Mouse (Mus musculus): ENCODE measurements around the gene Ttc1. TPM values are rescaled to one million over a fixed set of nuclear protein-coding genes. Genes with fewer than 3 reads are reported as not detected.

The Ttc1 gene
- polyA plus RNA-seq, 1 experiment from 2014 or later = 60.7 TPM

DNA sequence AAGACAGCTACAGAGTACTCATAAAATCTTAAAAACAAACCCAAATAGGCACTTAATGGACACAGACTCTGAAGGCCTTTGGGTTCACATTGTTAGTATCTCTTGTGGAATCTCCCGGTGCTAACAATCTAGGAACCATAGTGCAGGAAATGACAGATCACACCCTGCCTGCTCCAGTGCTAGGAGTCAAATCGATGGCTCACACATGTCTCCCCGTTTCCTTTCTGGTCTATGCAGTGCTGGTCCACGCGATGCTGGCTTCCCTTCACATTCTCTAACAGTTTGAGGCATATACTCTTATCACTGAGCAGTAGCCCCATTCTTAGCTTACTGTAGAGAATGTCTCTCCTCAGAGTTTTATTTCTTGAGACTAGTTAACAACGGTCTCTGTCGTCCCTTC, 20.0 kb downstream of the Ttc1 start:
- Histone ChIP-seq H3K4me1 (ENCODE audit: control insufficient read depth, insufficient read depth, low read length) (no peaks in the 10 kb centered on the region), H3K9ac (ENCODE audit: low read length) (no peak overlapping the region), H3K27me3 (ENCODE audit: control insufficient read depth, insufficient read depth, low read length) (no peaks in the 10 kb centered on the region), H3K27ac (ENCODE audit: low read length) (no peak overlapping the region), H3K9me3 (replicated peaks; ENCODE audit: control insufficient read depth, low read length) (no peaks in the 10 kb centered on the region), H3K4me2 (ENCODE audit: low read depth, low read length) (no peak overlapping the region), H3K4me3 (replicated peaks; ENCODE audit: low read length) (no peak overlapping the region), H3K36me3 (ENCODE audit: control insufficient read depth, insufficient read depth, low read length) (peaks cover 3% of the 10 kb centered on the region; the same call in 1 of the 2 replicates)
- WGBS = 68% methylated on average over 7 of the region's 7 CpGs
- ATAC-seq (ENCODE audit: insufficient read depth, low FRiP score) = no peak

DNA sequence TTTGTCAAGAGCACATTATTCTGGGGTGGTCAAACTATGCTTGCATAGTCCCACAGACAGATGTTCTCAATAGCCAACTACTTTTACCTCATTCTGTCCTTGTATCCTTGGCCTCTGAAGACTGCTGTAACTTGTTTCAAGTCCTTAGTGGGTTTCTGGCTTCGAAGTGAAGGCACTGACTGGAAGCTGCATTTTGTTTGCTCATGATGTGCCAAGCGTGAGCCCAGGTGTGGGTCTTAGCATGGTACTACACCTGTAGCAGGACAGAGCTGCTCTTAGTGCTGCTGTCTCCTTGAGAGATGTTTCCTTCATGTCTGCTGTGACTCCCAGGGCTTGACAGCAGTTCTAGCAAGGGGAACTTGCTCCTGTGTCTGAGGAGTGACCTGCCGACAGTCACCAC, 24.4 kb downstream of the Ttc1 start:
- no peak overlapping the region for H3K4me3 ChIP-seq (replicated peaks; ENCODE audit: low read length)
- no peaks in the 10 kb centered on the region for H3K27me3 ChIP-seq (ENCODE audit: control insufficient read depth, insufficient read depth, low read length)
- H3K9me3 ChIP-seq (replicated peaks; ENCODE audit: control insufficient read depth, low read length) = no peaks in the 10 kb centered on the region
- no peak for ATAC-seq (ENCODE audit: insufficient read depth, low FRiP score)
- WGBS = 81% methylated on average over 3 of the region's 3 CpGs
- H3K4me2 ChIP-seq (ENCODE audit: low read depth, low read length) = no peak overlapping the region
- no peak overlapping the region; the same call in 1 of the 2 replicates for H3K27ac ChIP-seq (ENCODE audit: low read length)
- no peak overlapping the region; the same call in 1 of the 2 replicates for H3K9ac ChIP-seq (ENCODE audit: low read length)
- H3K4me1 ChIP-seq (ENCODE audit: control insufficient read depth, insufficient read depth, low read length) = no peaks in the 10 kb centered on the region
- H3K36me3 ChIP-seq (ENCODE audit: control insufficient read depth, insufficient read depth, low read length) = peaks cover 8% of the 10 kb centered on the region; the same call in 1 of the 2 replicates

DNA sequence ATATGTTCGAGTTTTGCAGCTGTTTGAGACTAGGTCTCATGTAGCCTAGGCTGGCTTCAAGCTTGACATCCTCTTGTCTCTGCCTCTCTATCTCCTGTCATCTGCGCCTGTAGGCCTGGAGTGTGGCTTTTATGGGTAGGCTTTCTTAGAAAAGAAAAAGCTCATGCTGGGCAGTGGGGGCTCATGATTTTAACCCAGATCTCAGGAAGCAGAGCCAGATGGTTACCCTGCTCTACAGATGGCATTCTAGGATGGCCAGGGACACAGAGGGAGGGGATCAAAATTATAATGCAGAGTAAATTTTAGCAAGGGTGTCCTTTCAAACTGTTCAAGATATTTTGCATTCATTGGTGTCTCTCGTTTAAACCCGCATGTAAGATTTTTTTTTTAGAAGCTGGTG, 35.6 kb downstream of the Ttc1 start:
- 0 out of 2 replicates have a peak, but pooled peaks cover 3% of the 10 kb centered on the region for H3K36me3 ChIP-seq (ENCODE audit: control insufficient read depth, insufficient read depth, low read length)

DNA sequence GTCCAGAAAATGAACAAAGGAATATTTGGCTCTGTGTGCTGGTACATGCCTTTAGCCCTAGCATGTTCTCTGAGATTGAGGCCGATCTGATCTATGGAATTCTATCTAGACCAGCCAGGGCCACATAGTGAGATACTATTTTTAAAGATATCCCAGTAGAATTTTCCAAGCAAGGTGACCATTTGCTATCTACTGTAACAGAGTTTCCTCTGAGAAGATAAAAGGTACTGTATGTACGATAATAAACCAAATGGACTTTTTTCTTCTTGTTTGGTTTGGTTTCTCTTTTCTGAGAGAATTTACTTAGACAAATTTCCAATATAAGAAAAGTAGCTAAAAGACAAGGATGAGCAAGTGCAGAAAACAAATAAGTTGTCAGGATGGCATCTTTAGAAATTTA, 39.4 kb downstream of the Ttc1 start:
- no peak overlapping the region for H3K4me2 ChIP-seq (ENCODE audit: low read depth, low read length)
- no peaks in the 10 kb centered on the region for H3K27me3 ChIP-seq (ENCODE audit: control insufficient read depth, insufficient read depth, low read length)
- no peak overlapping the region for H3K9ac ChIP-seq (ENCODE audit: low read length)
- H3K36me3 ChIP-seq (ENCODE audit: control insufficient read depth, insufficient read depth, low read length) = peaks cover 4% of the 10 kb centered on the region; the same call in 1 of the 2 replicates
- 92% methylated on average over 2 of the region's 2 CpGs for WGBS
- no peak overlapping the region for H3K27ac ChIP-seq (ENCODE audit: low read length)
- no peak for ATAC-seq (ENCODE audit: insufficient read depth, low FRiP score)
- no peak overlapping the region for H3K4me3 ChIP-seq (replicated peaks; ENCODE audit: low read length)
- H3K9me3 ChIP-seq (replicated peaks; ENCODE audit: control insufficient read depth, low read length) = no peaks in the 10 kb centered on the region
- H3K4me1 ChIP-seq (ENCODE audit: control insufficient read depth, insufficient read depth, low read length) = no peaks in the 10 kb centered on the region

More for the DNA sequence above, 35.6 kb downstream of the Ttc1 start:
- Histone ChIP-seq H3K27ac (ENCODE audit: low read length) (no peak overlapping the region), H3K9me3 (replicated peaks; ENCODE audit: control insufficient read depth, low read length) (no peaks in the 10 kb centered on the region), H3K27me3 (ENCODE audit: control insufficient read depth, insufficient read depth, low read length) (no peaks in the 10 kb centered on the region), H3K4me3 (replicated peaks; ENCODE audit: low read length) (no peak overlapping the region), H3K9ac (ENCODE audit: low read length) (no peak overlapping the region), H3K4me1 (ENCODE audit: control insufficient read depth, insufficient read depth, low read length) (no peaks in the 10 kb centered on the region), H3K4me2 (ENCODE audit: low read depth, low read length) (no peak overlapping the region)
- WGBS = 91% methylated on average over 4 of the region's 4 CpGs
- no peak for ATAC-seq (ENCODE audit: insufficient read depth, low FRiP score)

DNA sequence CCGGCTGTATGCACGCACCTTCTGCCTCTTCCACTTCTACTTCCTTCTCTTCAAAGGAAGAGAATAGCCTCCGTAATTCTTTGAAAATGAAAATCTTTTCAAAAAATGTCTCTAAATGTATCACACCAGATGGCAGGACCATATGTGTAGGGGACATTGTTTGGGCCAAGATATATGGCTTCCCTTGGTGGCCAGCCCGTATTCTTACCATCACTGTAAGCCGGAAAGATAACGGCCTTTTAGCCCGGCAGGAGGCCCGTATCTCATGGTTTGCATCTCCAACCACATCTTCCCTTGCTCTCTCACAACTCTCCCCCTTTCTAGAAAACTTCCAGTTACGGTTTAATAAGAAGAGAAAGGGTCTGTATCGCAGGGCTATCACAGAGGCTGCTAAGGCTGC, 42.1 kb downstream of the Ttc1 start:
- no peak overlapping the region for H3K27ac ChIP-seq (ENCODE audit: low read length)
- H3K9me3 ChIP-seq (replicated peaks; ENCODE audit: control insufficient read depth, low read length) = no peaks in the 10 kb centered on the region
- peaks cover 4% of the 10 kb centered on the region; the same call in 1 of the 2 replicates for H3K36me3 ChIP-seq (ENCODE audit: control insufficient read depth, insufficient read depth, low read length)
- H3K9ac ChIP-seq (ENCODE audit: low read length) = no peak overlapping the region
- 91% methylated on average over 10 of the region's 10 CpGs for WGBS
- no peak overlapping the region for H3K4me2 ChIP-seq (ENCODE audit: low read depth, low read length)
- H3K4me3 ChIP-seq (replicated peaks; ENCODE audit: low read length) = no peak overlapping the region
- no peaks in the 10 kb centered on the region for H3K27me3 ChIP-seq (ENCODE audit: control insufficient read depth, insufficient read depth, low read length)
- no peak for ATAC-seq (ENCODE audit: insufficient read depth, low FRiP score)
- no peaks in the 10 kb centered on the region for H3K4me1 ChIP-seq (ENCODE audit: control insufficient read depth, insufficient read depth, low read length)

DNA sequence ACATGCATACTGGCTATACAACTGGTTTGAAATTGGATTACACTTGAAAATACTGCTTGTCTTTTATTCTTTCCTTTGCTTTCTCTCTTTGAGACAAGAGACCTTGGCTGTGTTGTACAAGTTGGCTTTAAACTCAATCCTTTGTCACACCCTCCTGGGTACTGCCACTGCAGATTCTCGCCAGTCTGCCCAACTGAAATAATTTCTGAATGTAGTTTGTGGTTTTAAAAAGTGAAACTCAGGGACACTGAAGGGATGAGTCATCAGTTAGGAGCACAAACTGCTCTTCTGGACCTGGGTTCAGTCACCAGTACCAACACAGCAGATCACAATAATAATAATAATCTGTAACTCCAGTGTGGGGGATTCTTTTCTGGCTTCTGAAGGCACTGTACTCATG, 44.3 kb downstream of the Ttc1 start:
- no peak overlapping the region for H3K4me3 ChIP-seq (replicated peaks; ENCODE audit: low read length)
- peaks cover 7% of the 10 kb centered on the region; the same call in 1 of the 2 replicates for H3K36me3 ChIP-seq (ENCODE audit: control insufficient read depth, insufficient read depth, low read length)
- no peaks in the 10 kb centered on the region for H3K4me1 ChIP-seq (ENCODE audit: control insufficient read depth, insufficient read depth, low read length)
- H3K4me2 ChIP-seq (ENCODE audit: low read depth, low read length) = no peak overlapping the region
- no peak for ATAC-seq (ENCODE audit: insufficient read depth, low FRiP score)
- H3K27me3 ChIP-seq (ENCODE audit: control insufficient read depth, insufficient read depth, low read length) = no peaks in the 10 kb centered on the region
- H3K9me3 ChIP-seq (replicated peaks; ENCODE audit: control insufficient read depth, low read length) = no peaks in the 10 kb centered on the region
- 70% methylated on average over 1 of the region's 1 CpGs for WGBS
- H3K27ac ChIP-seq (ENCODE audit: low read length) = no peak overlapping the region
- H3K9ac ChIP-seq (ENCODE audit: low read length) = no peak overlapping the region

DNA sequence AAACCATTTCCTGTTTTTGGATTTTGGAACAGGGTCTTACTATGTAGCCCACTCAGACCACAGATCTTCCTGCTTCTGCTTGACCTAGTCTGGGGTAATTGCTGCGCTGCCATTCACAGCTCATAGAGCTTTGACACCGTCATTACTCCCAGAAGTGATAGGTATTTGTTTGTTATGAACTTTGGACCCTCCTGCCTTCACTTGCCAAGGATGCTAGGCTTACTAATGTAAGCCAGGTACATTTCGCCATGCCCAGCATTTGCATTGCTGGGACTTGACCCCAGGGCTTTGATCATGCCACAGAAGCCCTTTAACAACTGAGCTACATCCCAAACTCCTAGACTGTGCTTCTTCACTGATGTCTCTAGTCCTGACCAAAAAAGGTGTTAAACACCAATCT, 47.5 kb downstream of the Ttc1 start:
- Histone ChIP-seq H3K27me3 (ENCODE audit: control insufficient read depth, insufficient read depth, low read length) (no peaks in the 10 kb centered on the region), H3K27ac (ENCODE audit: low read length) (no peak overlapping the region), H3K9me3 (replicated peaks; ENCODE audit: control insufficient read depth, low read length) (no peaks in the 10 kb centered on the region), H3K36me3 (ENCODE audit: control insufficient read depth, insufficient read depth, low read length) (peaks cover 6% of the 10 kb centered on the region; the same call in 1 of the 2 replicates), H3K4me2 (ENCODE audit: low read depth, low read length) (no peak overlapping the region), H3K4me3 (replicated peaks; ENCODE audit: low read length) (no peak overlapping the region), H3K9ac (ENCODE audit: low read length) (no peak overlapping the region), H3K4me1 (ENCODE audit: control insufficient read depth, insufficient read depth, low read length) (no peaks in the 10 kb centered on the region)
- 82% methylated on average over 3 of the region's 3 CpGs for WGBS
- ATAC-seq (ENCODE audit: insufficient read depth, low FRiP score) = no peak

GRCm38 (mm10) chr11:43698621-43699020, 49.2 kb downstream of the Ttc1 start:
- H3K36me3 ChIP-seq (ENCODE audit: control insufficient read depth, insufficient read depth, low read length) = peaks cover 11% of the 10 kb centered on the region; the same call in 1 of the 2 replicates
- H3K4me1 ChIP-seq (ENCODE audit: control insufficient read depth, insufficient read depth, low read length) = no peaks in the 10 kb centered on the region
- H3K9ac ChIP-seq (ENCODE audit: low read length) = no peak overlapping the region
- no peaks in the 10 kb centered on the region for H3K9me3 ChIP-seq (replicated peaks; ENCODE audit: control insufficient read depth, low read length)
- no peak for ATAC-seq (ENCODE audit: insufficient read depth, low FRiP score)
- no peak overlapping the region for H3K27ac ChIP-seq (ENCODE audit: low read length)
- WGBS = 63% methylated on average over 5 of the region's 5 CpGs
- no peak overlapping the region for H3K4me2 ChIP-seq (ENCODE audit: low read depth, low read length)
- H3K4me3 ChIP-seq (replicated peaks; ENCODE audit: low read length) = no peak overlapping the region
- no peaks in the 10 kb centered on the region for H3K27me3 ChIP-seq (ENCODE audit: control insufficient read depth, insufficient read depth, low read length)

GRCm38 (mm10) chr11:43696623-43697022, 51.2 kb downstream of the Ttc1 start:
- no peak overlapping the region for H3K27ac ChIP-seq (ENCODE audit: low read length)
- no peak overlapping the region for H3K4me2 ChIP-seq (ENCODE audit: low read depth, low read length)
- H3K4me3 ChIP-seq (replicated peaks; ENCODE audit: low read length) = no peak overlapping the region
- no peak overlapping the region for H3K9ac ChIP-seq (ENCODE audit: low read length)
- no peaks in the 10 kb centered on the region for H3K4me1 ChIP-seq (ENCODE audit: control insufficient read depth, insufficient read depth, low read length)
- H3K9me3 ChIP-seq (replicated peaks; ENCODE audit: control insufficient read depth, low read length) = no peaks in the 10 kb centered on the region
- WGBS = 92% methylated on average over 4 of the region's 4 CpGs
- peaks cover 11% of the 10 kb centered on the region; the same call in 1 of the 2 replicates for H3K36me3 ChIP-seq (ENCODE audit: control insufficient read depth, insufficient read depth, low read length)
- H3K27me3 ChIP-seq (ENCODE audit: control insufficient read depth, insufficient read depth, low read length) = no peaks in the 10 kb centered on the region
- no peak for ATAC-seq (ENCODE audit: insufficient read depth, low FRiP score)
